Mouse (Mus musculus): ENCODE data around the gene Tmem127.

GRCm38 (mm10) chr2:127252787-127253186 lies 5.1 kb downstream of the Tmem127 start:
- TF ChIP-seq CTCF (conservative IDR thresholded peaks at IDR 0.05; ENCODE audit: low read length) = no peak
- no peak for TF ChIP-seq POU5F1 (IDR thresholded peaks at IDR 0.05; ENCODE audit: borderline replicate concordance, low read length)
